Mouse (Mus musculus) megakaryocyte-erythroid progenitor cell, adult 5-6 weeks (primary cell): ENCODE data around the gene Grtp1. TPM values are rescaled to one million over a fixed set of nuclear protein-coding genes. Genes with fewer than 3 reads are reported as not detected.
A peak's percentile ranks its signal among the peaks of the same experiment; 100 is the strongest.

ENCODE experiments used
- ATAC-seq: replicated peaks from 2 replicates; pipeline ENCODE4 v1.8.0; 2016; ENCODE audit warnings: mild to moderate bottlenecking, inconsistent platforms; ENCODE audit not compliant: severe bottlenecking, poor library complexity, low FRiP score, low TSS enrichment
- total RNA-seq, 2 experiments: library from RNA; stranded (forward) in 1 of 2; stranded (reverse) in 1 of 2; fragments of 200-1000, 215-1000 nt in 1 of 2; fragments of >200 nt in 1 of 2; fragmentation: Nextera tagmentation in 1 of 2; gene quantifications; 2 replicates each; pipeline ENCODE4 v1.2.3; 2014 to 2017

Grtp1 gene
- total RNA-seq, 2 experiments from 2014 or later: 3.4 TPM; not detected in 1

GRCm38 (mm10) chr8:13139641-13140182 is 60.7 kb downstream of the Grtp1 start:
- ATAC-seq: no peak

- ATAC-seq: peak; percentile 62; the same call in 1 of the 2 replicates
Observed at GRCm38 (mm10) chr8:13132220-13132619, 68.2 kb downstream of the Grtp1 start.

- ATAC-seq: no peak
Observed at GRCm38 (mm10) chr8:13124897-13125296, 75.5 kb downstream of the Grtp1 start.

- peak; percentile 61 for ATAC-seq
Observed at GRCm38 (mm10) chr8:13122887-13123421, 77.5 kb downstream of the Grtp1 start.

Other genes starting within 250 kb of the Grtp1 start
- not detected in 2 replicates for gene F7, start 174.6 kb downstream of the Grtp1 start, total RNA-seq (2014; fragmentation: Nextera tagmentation)
- not detected in 2 replicates for gene F7, start 174.6 kb downstream of the Grtp1 start, total RNA-seq (2017)
- 1.1 and 2.6 TPM in 2 replicates for gene F10, start 163.3 kb downstream of the Grtp1 start, total RNA-seq (2014; fragmentation: Nextera tagmentation)
- 1.1 and 1.6 TPM in 2 replicates for gene F10, start 163.3 kb downstream of the Grtp1 start, total RNA-seq (2017)
- not detected in 2 replicates for gene Proz, start 139.7 kb downstream of the Grtp1 start, total RNA-seq (2014; fragmentation: Nextera tagmentation)
- gene Proz, start 139.7 kb downstream of the Grtp1 start, total RNA-seq (2017): not detected in 2 replicates
- 21.4 and 27.9 TPM in 2 replicates for gene Pcid2, start 95.2 kb downstream of the Grtp1 start, total RNA-seq (2014; fragmentation: Nextera tagmentation)
- 10.1 and 26.9 TPM in 2 replicates for gene Pcid2, start 95.2 kb downstream of the Grtp1 start, total RNA-seq (2017)
- 147 and 173 TPM in 2 replicates for gene Cul4a, start 95.0 kb downstream of the Grtp1 start, total RNA-seq (2014; fragmentation: Nextera tagmentation)
- 156 and 175 TPM in 2 replicates for gene Cul4a, start 95.0 kb downstream of the Grtp1 start, total RNA-seq (2017)
- 102 and 143 TPM in 2 replicates for gene Lamp1, start 41.5 kb downstream of the Grtp1 start, total RNA-seq (2014; fragmentation: Nextera tagmentation)
- gene Lamp1, start 41.5 kb downstream of the Grtp1 start, total RNA-seq (2017): 157 and 169 TPM in 2 replicates
- gene Adprhl1, start 53.5 kb upstream of the Grtp1 start, total RNA-seq (2014; fragmentation: Nextera tagmentation): not detected in 2 replicates
- gene Adprhl1, start 53.5 kb upstream of the Grtp1 start, total RNA-seq (2017): not detected in 2 replicates
- gene Dcun1d2, start 87.5 kb upstream of the Grtp1 start, total RNA-seq (2014; fragmentation: Nextera tagmentation): 19.3 and 20.2 TPM in 2 replicates
- 19.0 and 23.1 TPM in 2 replicates for gene Dcun1d2, start 87.5 kb upstream of the Grtp1 start, total RNA-seq (2017)
- 12.7 and 14.0 TPM in 2 replicates for gene Tmco3, start 87.6 kb upstream of the Grtp1 start, total RNA-seq (2014; fragmentation: Nextera tagmentation)
- gene Tmco3, start 87.6 kb upstream of the Grtp1 start, total RNA-seq (2017): 4.2 and 8.1 TPM in 2 replicates
- 260 and 273 TPM in 2 replicates for gene Tfdp1, start 138.1 kb upstream of the Grtp1 start, total RNA-seq (2014; fragmentation: Nextera tagmentation)
- 139 and 212 TPM in 2 replicates for gene Tfdp1, start 138.1 kb upstream of the Grtp1 start, total RNA-seq (2017)
- gene Atp4b, start 196.2 kb upstream of the Grtp1 start, total RNA-seq (2014; fragmentation: Nextera tagmentation): 0.96 and 1.4 TPM in 2 replicates
- gene Atp4b, start 196.2 kb upstream of the Grtp1 start, total RNA-seq (2017): 0.80 and 1.1 TPM in 2 replicates
- gene Grk1, start 204.5 kb upstream of the Grtp1 start, total RNA-seq (2014; fragmentation: Nextera tagmentation): 0.25 TPM in 1 of 2 replicates, not detected in the other
- not detected in 2 replicates for gene Grk1, start 204.5 kb upstream of the Grtp1 start, total RNA-seq (2017)
- gene Tmem255b, start 234.6 kb upstream of the Grtp1 start, total RNA-seq (2014; fragmentation: Nextera tagmentation): not detected in 2 replicates
- not detected in 2 replicates for gene Tmem255b, start 234.6 kb upstream of the Grtp1 start, total RNA-seq (2017)